Mouse (Mus musculus) forebrain, postnatal 0 days (tissue): ENCODE measurements around the gene A730015C16Rik. TPM values are rescaled to one million over a fixed set of nuclear protein-coding genes. Genes with fewer than 3 reads are reported as not detected.
A peak's percentile ranks its signal among the peaks of the same experiment; 100 is the strongest.

Experiments
- ATAC-seq: fragments of 200-750 bp; cut with Nextera tagmentation; 2 replicates; pipeline ENCODE4 v1.8.0; 2017; ENCODE audit warnings: mild to moderate bottlenecking, moderate library complexity
- DNase-seq: peaks from one replicate; pipeline ENCODE4 v3.0.0-alpha.2; 2015
- H3K27ac ChIP-seq: fragments of 300-500 bp; sonication (generic); 2 replicates; pipeline ENCODE4 v1.5.1; 2014; ENCODE audit warnings: low read depth, mild to moderate bottlenecking, antibody characterized with exemption, low read length, moderate library complexity, mixed read lengths
- H3K27me3 ChIP-seq: fragments of 300-500 bp; sonication (generic); 2 replicates; pipeline ENCODE4 v1.6.1; 2014; ENCODE audit warnings: mild to moderate bottlenecking, low read length, mixed read lengths; ENCODE audit not compliant: insufficient read depth
- H3K36me3 ChIP-seq: fragments of 300-500 bp; sonication (generic); 2 replicates; pipeline ENCODE4 v1.6.1; 2014; ENCODE audit warnings: mild to moderate bottlenecking, moderate library complexity; ENCODE audit not compliant: insufficient read depth
- H3K4me1 ChIP-seq: fragments of 300-500 bp; sonication (generic); 2 replicates; pipeline ENCODE4 v1.6.1; 2014; ENCODE audit warnings: antibody characterized with exemption; ENCODE audit not compliant: insufficient read depth
- H3K4me2 ChIP-seq: fragments of 300-500 bp; sonication (generic); 2 replicates; pipeline ENCODE4 v1.6.1; 2014; ENCODE audit warnings: low read depth, mild to moderate bottlenecking, moderate library complexity
- H3K4me3 ChIP-seq: fragments of 300-500 bp; sonication (generic); 2 replicates; pipeline ENCODE4 v1.5.1; 2014; ENCODE audit warnings: low read depth, low read length, mixed read lengths
- H3K9ac ChIP-seq: fragments of 300-500 bp; sonication (generic); 2 replicates; pipeline ENCODE4 v1.6.1; 2014; ENCODE audit warnings: mild to moderate bottlenecking
- H3K9me3 ChIP-seq: fragments of 300-500 bp; sonication (generic); 2 replicates; pipeline ENCODE4 v1.6.1; 2016; ENCODE audit warnings: low read length
- CTCF ChIP-seq: sonication (generic); IDR thresholded peaks from 2 replicates; pipeline ENCODE4 v1.5.1; 2016; ENCODE audit warnings: antibody characterized with exemption, control low read depth, low read depth
- WGBS: fragments of 180-500 bp; shearing (Covaris S2); extraction: QIAGEN DNeasy Blood & Tissue Kit; methylation state at CpG from one replicate; pipeline ENCODE4 v1.1.7; 2014; 5-methylcytosine and 5-hydroxymethylcytosine counted together
- polyA plus RNA-seq: library from polyadenylated mRNA; unstranded; fragments of >200 nt; fragmentation: Nextera tagmentation; extraction: Ambion mirVana; gene quantifications from 2 replicates; pipeline ENCODE4 v1.2.1, GENCODE M21; 2015
- total RNA-seq: library from RNA; depleted of rRNA; stranded (reverse); fragments of >200 nt; gene quantifications from 2 replicates; pipeline ENCODE4 v1.2.3, GENCODE M21; 2014; rRNA removed

Gene A730015C16Rik
- total and polyA plus RNA-seq, 2 experiments from 2014 or later, result 0.86 to 0.93 TPM

DNA sequence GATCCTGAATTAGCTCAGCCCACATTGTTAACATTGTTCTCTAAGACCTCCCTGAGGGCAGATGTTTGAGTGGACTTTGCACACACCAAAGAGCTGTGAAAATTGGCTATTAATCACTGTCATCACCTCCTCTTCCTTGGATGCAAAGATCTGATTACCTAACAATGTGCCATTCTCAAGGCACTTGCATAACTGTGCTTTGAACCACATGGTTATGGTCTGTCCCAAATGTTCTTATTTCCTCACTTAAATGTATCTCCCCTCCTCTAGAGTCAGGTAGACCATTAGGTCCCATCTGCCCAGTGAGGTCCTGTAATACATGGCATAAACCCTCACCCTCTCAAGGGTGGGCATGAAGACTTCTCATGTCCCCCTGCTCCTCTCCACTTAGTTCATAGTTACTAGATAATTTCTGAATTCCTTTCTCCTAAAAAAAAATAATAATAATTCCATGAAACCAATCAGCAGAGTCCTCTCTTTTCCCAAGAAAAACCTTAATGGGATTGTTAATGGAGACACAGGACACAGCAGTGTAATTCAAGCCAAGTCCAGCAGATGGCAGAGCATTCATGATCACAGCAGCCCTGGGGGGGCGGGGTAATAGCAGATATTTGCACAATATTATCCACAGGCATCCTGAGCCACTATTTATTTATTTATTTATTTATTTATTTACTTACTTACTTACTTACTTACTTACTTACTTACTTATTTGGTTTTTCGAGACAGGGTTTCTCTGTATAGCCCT lies 50.2 kb downstream of the A730015C16Rik start:
- Histone ChIP-seq H3K4me2 (no peak overlapping the region), H3K9me3 (no peaks in the 10 kb centered on the region), H3K4me1 (no peaks in the 10 kb centered on the region), H3K27ac (no peak overlapping the region), H3K36me3 (no peaks in the 10 kb centered on the region), H3K27me3 (no peaks in the 10 kb centered on the region), H3K9ac (no peak overlapping the region), H3K4me3 (no peak overlapping the region)
- TF ChIP-seq CTCF, result peak; percentile 72
- peak; percentile 69 for DNase-seq
- 53% methylated on average over 2 of the region's 2 CpGs for WGBS
- peak; percentile 63 for ATAC-seq

Other genes with a start within 250 kb of the A730015C16Rik start
- 45.1 and 59.7 TPM in 2 replicates for gene Cc2d1b, start 228.7 kb downstream of the A730015C16Rik start, total RNA-seq
- 12.0 and 14.5 TPM in 2 replicates for gene Cc2d1b, start 228.7 kb downstream of the A730015C16Rik start, polyA plus RNA-seq
- gene 3110021N24Rik, start 129.0 kb downstream of the A730015C16Rik start, total RNA-seq, result 0.46 TPM in 1 of 2 replicates, not detected in the other
- gene 3110021N24Rik, start 129.0 kb downstream of the A730015C16Rik start, polyA plus RNA-seq, result 1.1 and 1.9 TPM in 2 replicates
- 32.5 and 39.2 TPM in 2 replicates for gene Zfyve9, start 67.8 kb downstream of the A730015C16Rik start, total RNA-seq
- 5.1 and 6.8 TPM in 2 replicates for gene Zfyve9, start 67.8 kb downstream of the A730015C16Rik start, polyA plus RNA-seq
- 119 and 164 TPM in 2 replicates for gene Btf3l4, start 15.0 kb downstream of the A730015C16Rik start, total RNA-seq
- 186 and 197 TPM in 2 replicates for gene Btf3l4, start 15.0 kb downstream of the A730015C16Rik start, polyA plus RNA-seq
- gene Txndc12, start 14.0 kb downstream of the A730015C16Rik start, total RNA-seq, result 54.0 and 71.9 TPM in 2 replicates
- 65.1 and 71.9 TPM in 2 replicates for gene Txndc12, start 14.0 kb downstream of the A730015C16Rik start, polyA plus RNA-seq
- 20.1 and 34.4 TPM in 2 replicates for gene Kti12, start 834 bp downstream of the A730015C16Rik start, total RNA-seq
- gene Kti12, start 834 bp downstream of the A730015C16Rik start, polyA plus RNA-seq, result 26.3 and 32.2 TPM in 2 replicates
- 70.2 and 86.2 TPM in 2 replicates for gene Rab3b, start 30.4 kb upstream of the A730015C16Rik start, total RNA-seq
- 287 and 298 TPM in 2 replicates for gene Rab3b, start 30.4 kb upstream of the A730015C16Rik start, polyA plus RNA-seq
- 50.5 and 61.2 TPM in 2 replicates for gene Nrd1, start 152.0 kb upstream of the A730015C16Rik start, total RNA-seq
- gene Nrd1, start 152.0 kb upstream of the A730015C16Rik start, polyA plus RNA-seq, result 35.2 and 50.7 TPM in 2 replicates